Mouse (Mus musculus) hindbrain, embryonic 10.5 days (tissue): ENCODE measurements around the gene Utp4. TPM values are rescaled to one million over a fixed set of nuclear protein-coding genes. Genes with fewer than 3 reads are reported as not detected.
"Not testable (repeated sequence)": the region's sequence is repeated elsewhere in the genome, so short reads cannot be mapped to it uniquely, and the experiment has no call there.

ENCODE experiments used
- DNase-seq: peaks from one replicate; pipeline ENCODE4 v3.0.0-alpha.2; 2017; ENCODE audit warnings: low spot score
- H3K27ac ChIP-seq: fragments of 300-500 bp; sonication (generic); 2 replicates; pipeline ENCODE4 v1.5.1; 2016; ENCODE audit warnings: mild to moderate bottlenecking, moderate library complexity
- H3K27me3 ChIP-seq: fragments of 300-500 bp; sonication (generic); 2 replicates; pipeline ENCODE4 v1.6.1; 2016; ENCODE audit warnings: mild to moderate bottlenecking; ENCODE audit not compliant: poor library complexity, insufficient read depth, severe bottlenecking
- H3K36me3 ChIP-seq: fragments of 300-500 bp; sonication (generic); 2 replicates; pipeline ENCODE4 v1.6.1; 2016; ENCODE audit warnings: mild to moderate bottlenecking, moderate library complexity
- H3K4me1 ChIP-seq: fragments of 300-500 bp; sonication (generic); replicated peaks from 2 replicates; pipeline ENCODE4 v1.6.1; 2016; ENCODE audit warnings: mild to moderate bottlenecking
- H3K4me3 ChIP-seq: fragments of 300-500 bp; sonication (generic); 2 replicates; pipeline ENCODE4 v1.5.1; 2016; ENCODE audit warnings: mild to moderate bottlenecking, moderate library complexity
- H3K9me3 ChIP-seq: fragments of 300-500 bp; sonication (generic); 2 replicates; pipeline ENCODE4 v1.6.1; 2016; ENCODE audit warnings: mild to moderate bottlenecking, moderate library complexity
- WGBS: fragments of 180-500 bp; shearing (Covaris S2); methylation state at CpG from one replicate; pipeline ENCODE4 v1.1.7; 2016; 5-methylcytosine and 5-hydroxymethylcytosine counted together
- polyA plus RNA-seq: library from polyadenylated mRNA; unstranded; fragments of >200 nt; fragmentation: Nextera tagmentation; extraction: Ambion mirVana; gene quantifications from 2 replicates; pipeline ENCODE4 v1.2.1, GENCODE M21; 2016

The Utp4 gene
- polyA plus RNA-seq, 1 experiment from 2014 or later = 58.3 TPM

GRCm38 (mm10) chr8:106880121-106880707 lies 13.2 kb upstream of the Utp4 start:
- DNase-seq = no peak
- H3K4me3 ChIP-seq = no peak overlapping the region
- no peaks in the 10 kb centered on the region for H3K27me3 ChIP-seq
- WGBS = 94% methylated on average over 8 of the region's 8 CpGs
- no peaks in the 10 kb centered on the region for H3K9me3 ChIP-seq
- peaks cover 100% of the 10 kb centered on the region for H3K36me3 ChIP-seq
- no peaks in the 10 kb centered on the region for H3K4me1 ChIP-seq
- no peak overlapping the region for H3K27ac ChIP-seq

GRCm38 (mm10) chr8:106884094-106884493 lies 9.3 kb upstream of the Utp4 start:
- peaks cover 84% of the 10 kb centered on the region for H3K36me3 ChIP-seq
- 94% methylated on average over 11 of the region's 11 CpGs for WGBS
- H3K4me3 ChIP-seq, H3K9me3 ChIP-seq, H3K27ac ChIP-seq, H3K27me3 ChIP-seq, H3K4me1 ChIP-seq, DNase-seq: not testable (repeated sequence)

- not testable (repeated sequence) for H3K27ac ChIP-seq, DNase-seq, H3K9me3 ChIP-seq, H3K4me3 ChIP-seq, H3K27me3 ChIP-seq, H3K4me1 ChIP-seq
- peaks cover 76% of the 10 kb centered on the region for H3K36me3 ChIP-seq
- 91% methylated on average over 4 of the region's 4 CpGs for WGBS
Observed at GRCm38 (mm10) chr8:106884826-106885400, 8.5 kb upstream of the Utp4 start.

GRCm38 (mm10) chr8:106887336-106888189 lies 5.9 kb upstream of the Utp4 start:
- Histone ChIP-seq H3K4me1 (peaks cover 20% of the 10 kb centered on the region), H3K27ac (no peak overlapping the region), H3K4me3 (no peak overlapping the region), H3K9me3 (no peaks in the 10 kb centered on the region), H3K36me3 (peaks cover 54% of the 10 kb centered on the region), H3K27me3 (no peaks in the 10 kb centered on the region)
- WGBS = 54% methylated on average over 5 of the region's 5 CpGs
- DNase-seq = peak; percentile 68

- Histone ChIP-seq H3K4me1 (peaks cover 24% of the 10 kb centered on the region), H3K27me3 (no peaks in the 10 kb centered on the region), H3K4me3 (no peak overlapping the region), H3K27ac (no peak overlapping the region), H3K36me3 (peaks cover 42% of the 10 kb centered on the region), H3K9me3 (no peaks in the 10 kb centered on the region)
- DNase-seq = no peak
- WGBS = 94% methylated on average over 3 of the region's 3 CpGs
Observed at GRCm38 (mm10) chr8:106888803-106889202, 4.6 kb upstream of the Utp4 start.

- Histone ChIP-seq H3K4me3 (peak overlapping the region; percentile 97), H3K27me3 (no peaks in the 10 kb centered on the region), H3K27ac (peak overlapping the region; percentile 100), H3K9me3 (no peaks in the 10 kb centered on the region), H3K4me1 (peaks cover 33% of the 10 kb centered on the region), H3K36me3 (peaks cover 33% of the 10 kb centered on the region)
- peak; percentile 64 for DNase-seq
- WGBS = under 1% methylated on average over 15 of the region's 15 CpGs
Observed at GRCm38 (mm10) chr8:106892210-106892805, 1.1 kb upstream of the Utp4 start.

- Histone ChIP-seq H3K27me3 (no peaks in the 10 kb centered on the region), H3K27ac (peak overlapping the region; percentile 100), H3K36me3 (peaks cover 38% of the 10 kb centered on the region), H3K4me3 (peak overlapping the region; percentile 97), H3K4me1 (peaks cover 33% of the 10 kb centered on the region), H3K9me3 (no peaks in the 10 kb centered on the region)
- WGBS = under 1% methylated on average over 57 of the region's 57 CpGs
- DNase-seq = peak; percentile 78
Observed at GRCm38 (mm10) chr8:106892806-106893451, 507 bp upstream of the Utp4 start.

- Histone ChIP-seq H3K4me1 (peaks cover 3% of the 10 kb centered on the region; the same call in 1 of the 2 replicates), H3K27me3 (no peaks in the 10 kb centered on the region), H3K27ac (no peak overlapping the region), H3K4me3 (no peak overlapping the region), H3K36me3 (peaks cover 99% of the 10 kb centered on the region), H3K9me3 (no peaks in the 10 kb centered on the region)
- WGBS = 94% methylated on average over 5 of the region's 5 CpGs
- no peak for DNase-seq
Observed at GRCm38 (mm10) chr8:106899473-106899872, 6.0 kb downstream of the Utp4 start.

- H3K27me3 ChIP-seq = no peaks in the 10 kb centered on the region
- WGBS = 94% methylated on average over 17 of the region's 17 CpGs
- no peak overlapping the region for H3K27ac ChIP-seq
- DNase-seq = peak; percentile 44
- no peaks in the 10 kb centered on the region for H3K4me1 ChIP-seq
- H3K9me3 ChIP-seq = no peaks in the 10 kb centered on the region
- no peak overlapping the region for H3K4me3 ChIP-seq
- peaks cover 93% of the 10 kb centered on the region for H3K36me3 ChIP-seq
Observed at GRCm38 (mm10) chr8:106905727-106906480, 12.5 kb downstream of the Utp4 start.

GRCm38 (mm10) chr8:106906635-106907034 lies 13.2 kb downstream of the Utp4 start:
- Histone ChIP-seq H3K36me3 (peaks cover 93% of the 10 kb centered on the region), H3K4me1 (no peaks in the 10 kb centered on the region)

GRCm38 (mm10) chr8:106907450-106907849 lies 14.0 kb downstream of the Utp4 start:
- Histone ChIP-seq H3K4me3 (no peak overlapping the region), H3K27me3 (no peaks in the 10 kb centered on the region), H3K4me1 (no peaks in the 10 kb centered on the region), H3K36me3 (peaks cover 93% of the 10 kb centered on the region), H3K9me3 (no peaks in the 10 kb centered on the region), H3K27ac (no peak overlapping the region)
- 91% methylated on average over 6 of the region's 6 CpGs for WGBS
- no peak for DNase-seq

More at GRCm38 (mm10) chr8:106906635-106907034, 13.2 kb downstream of the Utp4 start:
- Histone ChIP-seq H3K9me3 (no peaks in the 10 kb centered on the region), H3K27me3 (no peaks in the 10 kb centered on the region), H3K27ac (no peak overlapping the region), H3K4me3 (no peak overlapping the region)
- WGBS = 95% methylated on average over 6 of the region's 6 CpGs
- DNase-seq = no peak

GRCm38 (mm10) chr8:106908291-106908690 lies 14.9 kb downstream of the Utp4 start:
- no peak for DNase-seq
- H3K27me3 ChIP-seq = no peaks in the 10 kb centered on the region

More at GRCm38 (mm10) chr8:106908291-106908690, 14.9 kb downstream of the Utp4 start:
- 93% methylated on average over 7 of the region's 7 CpGs for WGBS
- Histone ChIP-seq H3K9me3 (no peaks in the 10 kb centered on the region), H3K36me3 (peaks cover 93% of the 10 kb centered on the region), H3K4me1 (no peaks in the 10 kb centered on the region), H3K27ac (no peak overlapping the region), H3K4me3 (no peak overlapping the region)
